Mouse (Mus musculus): ENCODE measurements at regions not wholly inside any gene's neighbourhood (a gene's known extent, or its start where the extent isn't known, plus 50 kb on each side); places are given as distances from the start of the nearest gene placed in this dataset.

DNA sequence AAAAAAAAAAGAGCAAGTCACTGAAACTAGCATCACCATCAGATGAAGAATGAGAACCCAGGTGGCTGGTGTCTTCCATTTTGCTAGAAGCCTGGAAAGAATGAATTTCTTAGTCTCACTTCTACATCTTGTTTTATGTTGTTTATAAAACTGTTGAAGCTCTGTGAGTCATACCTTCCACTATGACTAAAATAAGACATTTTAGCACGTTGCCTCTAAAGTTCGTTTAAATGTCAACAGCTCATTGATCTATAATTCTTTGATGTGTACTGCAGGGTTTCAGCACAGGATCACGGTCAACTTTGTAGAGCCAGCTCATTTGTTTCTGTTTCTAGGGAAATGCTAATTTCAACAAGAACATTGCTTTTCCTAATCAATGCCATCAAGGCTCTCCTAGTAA is 107.2 kb downstream of the Cep44 start:
- no peak for TF ChIP-seq CTCF (IDR thresholded peaks at IDR 0.05; ENCODE audit: low read depth)
- TF ChIP-seq EP300 (optimal IDR thresholded peaks at IDR 0.05): no peak

Measured in stomach, postnatal 0 days (tissue).